Mouse (Mus musculus) liver, postnatal 0 days (tissue): ENCODE measurements around the gene Arhgap1. TPM values are rescaled to one million over a fixed set of nuclear protein-coding genes. Genes with fewer than 3 reads are reported as not detected.

Source experiments
- ATAC-seq: fragments of 200-750 bp; cut with Nextera tagmentation; 2 replicates; pipeline ENCODE4 v1.8.0; 2017; ENCODE audit warnings: mild to moderate bottlenecking, moderate library complexity
- DNase-seq: peaks from one replicate; pipeline ENCODE4 v3.0.0-alpha.2; 2016
- H3K27ac ChIP-seq: fragments of 300-500 bp; sonication (generic); 2 replicates; pipeline ENCODE4 v1.5.1; 2014; ENCODE audit warnings: antibody characterized with exemption, moderate library complexity, mild to moderate bottlenecking, low read depth
- H3K27me3 ChIP-seq: fragments of 300-500 bp; sonication (generic); 2 replicates; pipeline ENCODE4 v1.6.1; 2014; ENCODE audit warnings: low read length, control low read depth, mixed read lengths; ENCODE audit not compliant: insufficient read depth
- H3K36me3 ChIP-seq: fragments of 300-500 bp; sonication (generic); replicated peaks from 2 replicates; pipeline ENCODE4 v1.6.1; 2014; ENCODE audit warnings: mild to moderate bottlenecking, control low read depth, low read length, moderate library complexity, mixed read lengths; ENCODE audit not compliant: insufficient read depth
- H3K4me1 ChIP-seq: fragments of 300-500 bp; sonication (generic); 2 replicates; pipeline ENCODE4 v1.6.1; 2014; ENCODE audit warnings: antibody characterized with exemption, mild to moderate bottlenecking, control low read depth; ENCODE audit not compliant: insufficient read depth
- H3K4me2 ChIP-seq: fragments of 300-500 bp; sonication (generic); 2 replicates; pipeline ENCODE4 v1.6.1; 2014; ENCODE audit warnings: low read depth, mild to moderate bottlenecking, low read length, moderate library complexity, mixed read lengths
- H3K4me3 ChIP-seq: fragments of 300-500 bp; sonication (generic); 2 replicates; pipeline ENCODE4 v1.5.1; 2014; ENCODE audit warnings: low read depth, low read length
- H3K9ac ChIP-seq: fragments of 300-500 bp; sonication (generic); replicated peaks from 2 replicates; pipeline ENCODE4 v1.6.1; 2014; ENCODE audit warnings: mild to moderate bottlenecking, moderate library complexity
- H3K9me3 ChIP-seq: fragments of 300-500 bp; sonication (generic); 2 replicates; pipeline ENCODE4 v1.6.1; 2016; ENCODE audit warnings: mild to moderate bottlenecking, control low read depth, low read length, mixed read lengths
- CTCF ChIP-seq: sonication (generic); IDR thresholded peaks from 2 replicates; pipeline ENCODE4 v1.5.1; 2016; ENCODE audit warnings: antibody characterized with exemption, low read depth
- EP300 ChIP-seq: IDR thresholded peaks from 2 replicates; pipeline ENCODE4 v1.6.1; 2016; ENCODE audit warnings: antibody characterized with exemption, low read depth, mild to moderate bottlenecking
- WGBS: fragments of 180-500 bp; shearing (Covaris S2); extraction: QIAGEN DNeasy Blood & Tissue Kit; methylation state at CpG from one replicate; pipeline ENCODE4 v1.1.7; 2014; ENCODE audit not compliant: insufficient replicate concordance; 5-methylcytosine and 5-hydroxymethylcytosine counted together
- polyA plus RNA-seq: library from polyadenylated mRNA; unstranded; fragments of >200 nt; fragmentation: Nextera tagmentation; extraction: Ambion mirVana; gene quantifications from 2 replicates; pipeline ENCODE4 v1.2.1, GENCODE M21; 2015

Arhgap1 gene
- polyA plus RNA-seq, 1 experiment from 2014 or later = 27.3 TPM

DNA sequence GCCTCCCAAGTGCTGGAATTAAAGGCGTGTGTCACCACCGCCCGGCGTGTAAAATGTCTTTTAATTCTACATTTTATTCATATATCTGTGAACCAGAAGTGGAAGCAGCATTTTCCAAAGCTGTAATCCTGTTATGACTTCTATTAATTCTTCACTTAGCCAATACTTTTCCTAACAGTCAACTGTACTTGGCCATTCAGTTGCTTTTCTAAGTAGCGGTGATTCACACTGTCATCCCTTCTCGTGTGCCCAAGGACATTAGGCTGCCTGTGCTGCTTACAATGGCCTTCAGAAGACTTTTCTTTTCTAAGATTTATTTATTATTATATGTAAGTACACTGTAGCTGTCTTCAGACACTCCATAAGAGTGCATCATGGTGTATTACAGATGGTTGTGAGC is 58.7 kb downstream of the Arhgap1 start:
- Histone ChIP-seq H3K9ac (no peak overlapping the region), H3K27ac (no peak overlapping the region), H3K9me3 (no peaks in the 10 kb centered on the region), H3K4me2 (no peak overlapping the region), H3K4me3 (no peak overlapping the region), H3K27me3 (no peaks in the 10 kb centered on the region), H3K4me1 (peaks cover 12% of the 10 kb centered on the region), H3K36me3 (no peaks in the 10 kb centered on the region)
- no peak for DNase-seq
- WGBS = 94% methylated on average over 6 of the region's 6 CpGs
- no peak for ATAC-seq
- no peak for TF ChIP-seq EP300
- no peak for TF ChIP-seq CTCF

DNA sequence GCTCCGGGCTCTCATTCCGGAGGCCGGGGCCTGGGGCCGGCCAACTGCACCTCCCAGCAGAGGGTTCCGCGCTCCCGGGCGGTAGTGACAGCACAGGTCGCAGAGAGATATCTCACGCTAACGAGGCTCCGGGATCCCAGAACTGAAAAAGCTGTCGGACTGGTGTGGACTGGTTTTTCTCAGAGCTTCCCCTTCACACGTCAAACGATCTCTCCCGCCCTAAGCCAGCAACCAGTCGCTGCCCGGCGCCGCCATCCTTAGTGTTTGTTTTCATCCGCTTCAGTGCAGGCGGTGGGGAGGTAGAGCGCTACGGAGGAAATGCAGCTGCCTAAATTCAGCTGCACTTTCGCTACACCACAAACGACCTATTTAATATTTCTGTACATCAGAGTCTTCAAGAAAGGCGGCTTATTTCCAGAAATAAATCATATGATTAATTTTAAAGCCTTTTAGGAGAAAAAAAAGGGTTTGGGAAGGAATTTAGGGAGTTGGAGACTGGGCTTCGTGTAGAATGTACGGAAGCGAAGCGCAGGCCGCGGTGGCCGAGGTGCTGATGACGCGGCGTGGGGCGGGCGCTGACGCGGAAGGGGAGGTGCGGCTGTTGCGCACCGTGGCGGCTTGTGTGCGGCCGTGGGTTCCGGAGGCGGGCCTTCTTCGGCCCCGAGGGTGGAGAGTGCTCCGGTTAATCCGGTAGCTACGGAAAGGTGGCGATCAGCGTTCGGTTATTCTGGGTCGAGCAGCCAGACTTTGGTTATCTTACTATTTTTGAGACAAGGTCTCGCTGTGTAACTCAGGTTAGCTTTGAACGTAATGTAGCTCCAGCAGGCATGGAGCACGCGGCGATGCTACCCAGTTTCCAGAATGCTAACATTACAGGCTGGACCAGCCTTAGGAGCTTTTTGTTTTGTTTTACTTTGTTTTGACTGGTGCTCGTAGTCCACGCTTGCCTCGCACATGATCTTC is 60.9 kb downstream of the Arhgap1 start, which contains the start of the genes Atg13 and Harbi1:
Gene Atg13, minus strand, starts transcription at position 305 of the 963 bp plus-strand sequence.
Gene Harbi1, plus strand, starts transcription at position 581 of the 963 bp plus-strand sequence.
- TF ChIP-seq CTCF = no peak
- peak; percentile 61; the same call in 1 of the 2 replicates for TF ChIP-seq EP300

DNA sequence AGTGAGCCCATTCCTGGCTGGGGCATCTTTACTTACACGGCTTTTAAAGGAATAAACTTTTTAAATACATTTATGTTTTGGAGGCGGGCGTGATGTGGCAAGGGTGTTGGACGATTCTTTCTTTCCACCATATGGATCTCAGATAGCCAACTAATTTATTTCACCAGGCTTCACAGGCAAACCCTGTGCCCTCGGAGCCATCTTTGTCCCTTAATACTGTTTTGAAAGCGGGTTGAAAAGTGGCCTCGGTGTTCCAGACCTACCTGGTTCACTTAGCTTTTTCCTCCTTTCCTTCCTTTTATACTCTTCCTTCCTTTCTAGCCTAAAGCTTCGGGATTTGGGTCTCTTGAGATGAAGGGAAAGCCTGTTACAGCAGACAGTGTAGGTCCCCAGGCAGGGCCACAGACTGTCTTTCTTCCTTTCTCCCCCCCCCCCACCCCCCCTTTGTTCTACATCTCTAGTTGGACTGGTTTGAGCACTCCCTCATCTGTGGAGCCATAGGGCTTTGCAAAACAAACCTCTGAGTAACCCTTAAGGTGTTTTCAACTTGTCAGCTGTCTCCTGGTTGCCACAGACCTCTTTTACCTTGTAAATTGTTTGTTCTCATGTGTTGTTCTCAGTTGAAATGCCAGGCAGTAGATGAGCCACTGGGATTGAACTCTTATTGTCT is 61.7 kb downstream of the Arhgap1 start:
- DNase-seq = peak; percentile 33
- no peak for TF ChIP-seq CTCF
- TF ChIP-seq EP300 = no peak
- no peaks in the 10 kb centered on the region for H3K36me3 ChIP-seq

More for the DNA sequence above, 60.9 kb downstream of the Arhgap1 start, which contains the start of the genes Atg13 and Harbi1:
- DNase-seq (peak; percentile 97), ATAC-seq (peak; percentile 98)
- no peaks in the 10 kb centered on the region for H3K36me3 ChIP-seq
- WGBS = under 1% methylated on average over 66 of the region's 66 CpGs
- peak within 1 kb of the TSS; percentile 96 for H3K4me3 ChIP-seq
- H3K9me3 ChIP-seq = no peaks in the 10 kb centered on the region
- peak within 1 kb of the TSS; percentile 75 for H3K4me2 ChIP-seq
- peaks cover 12% of the 10 kb centered on the region for H3K4me1 ChIP-seq
- H3K27ac ChIP-seq = peak within 1 kb of the TSS; percentile 92
- no peaks in the 10 kb centered on the region for H3K27me3 ChIP-seq
- peak within 1 kb of the TSS; percentile 98 for H3K9ac ChIP-seq

DNA sequence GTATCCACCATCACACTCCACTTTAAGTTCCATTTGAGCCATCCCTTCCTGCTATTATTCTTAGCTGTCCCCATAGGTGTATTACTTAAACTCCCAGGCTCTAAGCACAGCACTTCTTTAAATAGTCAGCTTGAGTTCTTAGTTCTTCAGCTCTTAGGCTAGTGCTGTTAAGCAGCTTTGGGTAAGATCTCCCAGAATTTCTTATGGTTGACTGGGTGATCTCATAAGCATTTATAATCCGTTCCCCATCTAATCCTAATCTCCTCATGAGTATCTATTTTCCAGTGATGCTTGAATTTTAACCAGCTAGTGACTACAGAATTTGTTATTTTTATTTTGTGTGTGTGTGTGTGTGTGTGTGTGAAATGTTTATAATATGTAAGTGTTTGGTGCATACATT is 65.3 kb downstream of the Arhgap1 start:
- no peak overlapping the region for H3K27ac ChIP-seq
- ATAC-seq = no peak
- DNase-seq = no peak
- WGBS = 73% methylated on average over 1 of the region's 1 CpGs
- H3K27me3 ChIP-seq = no peaks in the 10 kb centered on the region
- H3K36me3 ChIP-seq = no peaks in the 10 kb centered on the region
- peaks cover 5% of the 10 kb centered on the region; the same call in 1 of the 2 replicates for H3K4me1 ChIP-seq
- no peaks in the 10 kb centered on the region for H3K9me3 ChIP-seq
- H3K9ac ChIP-seq = no peak overlapping the region
- H3K4me2 ChIP-seq = no peak overlapping the region
- H3K4me3 ChIP-seq = no peak overlapping the region
- TF ChIP-seq EP300 = no peak
- TF ChIP-seq CTCF = no peak

More for the DNA sequence above, 61.7 kb downstream of the Arhgap1 start:
- peak; percentile 14; the same call in 1 of the 2 replicates for ATAC-seq
- H3K27ac ChIP-seq = peak overlapping the region; percentile 92
- peaks cover 12% of the 10 kb centered on the region for H3K4me1 ChIP-seq
- no peaks in the 10 kb centered on the region for H3K27me3 ChIP-seq
- H3K9me3 ChIP-seq = no peaks in the 10 kb centered on the region
- H3K9ac ChIP-seq = peak overlapping the region; percentile 98
- peak overlapping the region; percentile 75 for H3K4me2 ChIP-seq
- peak overlapping the region; percentile 96 for H3K4me3 ChIP-seq
- 2% methylated on average over 8 of the region's 8 CpGs for WGBS

DNA sequence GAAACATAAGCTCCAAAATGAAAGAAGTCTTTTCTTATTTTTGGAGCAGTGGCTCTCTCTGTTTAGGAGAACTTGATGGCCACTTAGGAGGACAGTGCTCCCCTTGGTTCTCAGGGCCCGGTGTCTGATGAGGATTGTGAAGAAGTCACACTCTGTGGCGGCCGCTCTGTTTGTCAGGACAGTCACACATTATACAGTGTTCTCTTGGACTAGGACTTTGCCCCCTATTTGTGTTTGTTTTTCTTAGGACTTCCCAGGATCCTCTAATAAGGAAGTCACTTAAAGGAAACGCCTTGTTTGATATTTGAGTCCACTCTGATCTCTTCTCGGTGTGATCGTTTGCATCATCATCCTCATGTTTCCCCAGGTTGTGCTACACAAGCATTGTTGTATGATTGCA is 68.6 kb downstream of the Arhgap1 start:
- no peaks in the 10 kb centered on the region for H3K9me3 ChIP-seq
- peak; percentile 21; the same call in 1 of the 2 replicates for TF ChIP-seq EP300
- no peak for TF ChIP-seq CTCF
- peak overlapping the region; percentile 38; the same call in 1 of the 2 replicates for H3K4me2 ChIP-seq
- peak overlapping the region; percentile 68 for H3K27ac ChIP-seq
- H3K27me3 ChIP-seq = no peaks in the 10 kb centered on the region
- DNase-seq (no peak), ATAC-seq (peak; percentile 89)
- H3K36me3 ChIP-seq = peaks cover 4% of the 10 kb centered on the region; the same call in 1 of the 2 replicates
- H3K4me3 ChIP-seq = no peak overlapping the region
- WGBS = 49% methylated on average over 6 of the region's 6 CpGs
- no peak overlapping the region for H3K9ac ChIP-seq
- no peaks in the 10 kb centered on the region for H3K4me1 ChIP-seq

Other genes starting within 250 kb of the Arhgap1 start
- gene 1110051M20Rik, start 205.2 kb upstream of the Arhgap1 start, polyA plus RNA-seq = 4.1 and 5.5 TPM in 2 replicates
- gene Lrp4, start 192.3 kb upstream of the Arhgap1 start, polyA plus RNA-seq = 1.4 and 1.5 TPM in 2 replicates
- gene Ckap5, start 123.1 kb upstream of the Arhgap1 start, polyA plus RNA-seq = 18.0 and 22.1 TPM in 2 replicates
- gene F2, start 13.4 kb upstream of the Arhgap1 start, polyA plus RNA-seq = 1,300 and 1,356 TPM in 2 replicates
- 1.8 and 2.1 TPM in 2 replicates for gene Zfp408, start 69 bp upstream of the Arhgap1 start, polyA plus RNA-seq
- 8.6 and 9.0 TPM in 2 replicates for gene Atg13, start 60.7 kb downstream of the Arhgap1 start, polyA plus RNA-seq
- 7.7 and 8.0 TPM in 2 replicates for gene Harbi1, start 61.0 kb downstream of the Arhgap1 start, polyA plus RNA-seq
- 3.2 and 3.5 TPM in 2 replicates for gene Ambra1, start 80.3 kb downstream of the Arhgap1 start, polyA plus RNA-seq